25 mouse cellular contexts compared by ENCODE assay signal in genomic region chr9:56550178-56550577, GRCm38 (mm10).
DNase-seq lines count a peak whose midpoint lies in the region; ATAC-seq and TF ChIP-seq lines count a peak whose summit lies in the region.
"Had no signal": no experiment of that assay in that cellular context is flagged by ENCODE, and none has a peak within 500 bp of the region (broad histone marks: within the 10 kb centered on the region; RNA-seq: fewer than 3 reads in every experiment).

No protein-coding gene starts in this region.

- WGBS in thymus, adult 2 months, result 38% methylated on average over 4 of the region's 4 CpGs
- 66% methylated on average over 4 of the region's 4 CpGs for WGBS in forebrain, embryonic 16.5 days

- peak overlapping the region; percentile 54 for H3K27ac ChIP-seq in gastrocnemius, adult 2 months
- no peak overlapping the region for H3K27ac ChIP-seq in thymus, adult 2 months (ENCODE audit: control insufficient read depth, insufficient read depth, low read length)
- H3K27ac ChIP-seq in brown adipose tissue, adult 24 weeks (replicated peaks; ENCODE audit: low read depth, low read length), result peak overlapping the region; percentile 77
- H3K27ac ChIP-seq in forebrain, embryonic 16.5 days (ENCODE audit: low read length), result no peak overlapping the region
- H3K27ac ChIP-seq: embryonic facial prominence, embryonic 12.5 days; hindbrain, postnatal 0 days; intestine, embryonic 15.5 days; liver, embryonic 14.5 days; midbrain, embryonic 12.5 days; stomach, embryonic 15.5 days had no signal

- no peaks in the 10 kb centered on the region for H3K27me3 ChIP-seq in thymus, adult 2 months (ENCODE audit: control insufficient read depth, insufficient read depth, low read length)
- H3K27me3 ChIP-seq in forebrain, embryonic 16.5 days (replicated peaks; ENCODE audit: control insufficient read depth, insufficient read depth, low read length), result no peaks in the 10 kb centered on the region
- H3K27me3 ChIP-seq: embryonic facial prominence, embryonic 12.5 days; intestine, embryonic 15.5 days; stomach, embryonic 15.5 days had no signal

- DNase-seq in gastrocnemius, adult 2 months, result no peak
- no peak for DNase-seq in gastrocnemius, postnatal 10 days
- no peak for DNase-seq in thymus, adult 2 months
- no peak for DNase-seq in thymus, postnatal 0 days (ENCODE audit: low spot score)
- DNase-seq in testis, postnatal 14 days (ENCODE audit: low spot score), result no peak
- DNase-seq: adrenal gland, adult 8-10 months; cerebellum, adult 9-10 months; cerebellum, postnatal 36 days; kidney, postnatal 10 days; layer of hippocampus, postnatal 36 days; liver; lung, adult 2 months; lung, postnatal 10 days; retina, postnatal 1 day; right cerebral cortex, postnatal 14 days had no signal

- no peak overlapping the region for H3K4me2 ChIP-seq in forebrain, embryonic 16.5 days (ENCODE audit: low read length)
- H3K4me2 ChIP-seq: embryonic facial prominence, embryonic 12.5 days; intestine, embryonic 15.5 days; midbrain, embryonic 12.5 days; stomach, embryonic 15.5 days had no signal

- TF ChIP-seq POLR2A in thymus, adult 2 months (IDR thresholded peaks at IDR 0.05; ENCODE audit: control insufficient read depth, extremely low read depth, insufficient read depth, low read length, poor library complexity), result 0 out of 2 replicates have a peak, but pooled peaks have one; percentile 10

- ATAC-seq in forebrain, embryonic 16.5 days, result no peak
- ATAC-seq: forebrain, embryonic 14.5 days; hindbrain, postnatal 0 days; intestine, embryonic 15.5 days had no signal

- no peaks in the 10 kb centered on the region for H3K36me3 ChIP-seq in thymus, adult 2 months (ENCODE audit: control insufficient read depth, insufficient read depth, low read length)
- H3K36me3 ChIP-seq in forebrain, embryonic 16.5 days (ENCODE audit: control insufficient read depth, insufficient read depth), result no peaks in the 10 kb centered on the region
- H3K36me3 ChIP-seq: embryonic facial prominence, embryonic 12.5 days; G1E; intestine, embryonic 15.5 days; midbrain, embryonic 12.5 days; stomach, embryonic 15.5 days had no signal

- H3K9ac ChIP-seq in forebrain, embryonic 16.5 days (replicated peaks; ENCODE audit: low read depth, low read length), result no peak overlapping the region
- H3K9ac ChIP-seq: embryonic facial prominence, embryonic 12.5 days; intestine, embryonic 15.5 days; liver, embryonic 14.5 days; midbrain, embryonic 12.5 days; stomach, embryonic 15.5 days had no signal

- no peaks in the 10 kb centered on the region for H3K9me3 ChIP-seq in forebrain, embryonic 16.5 days (ENCODE audit: control insufficient read depth, low read length)
- H3K9me3 ChIP-seq: embryonic facial prominence, embryonic 12.5 days; G1E; intestine, embryonic 15.5 days; midbrain, embryonic 12.5 days; stomach, embryonic 15.5 days had no signal

- no peak for TF ChIP-seq CTCF in gastrocnemius, adult 2 months (IDR thresholded peaks at IDR 0.05)
- TF ChIP-seq CTCF in thymus, adult 2 months (IDR thresholded peaks at IDR 0.05; ENCODE audit: borderline replicate concordance, control insufficient read depth, extremely low read depth, insufficient read depth, low read length, poor library complexity), result no peak

- intact Hi-C loops in gastrocnemius, adult 2 months (cut with DNase I), result loop anchor here (5.0 kb wide), 1 partner anchor 433 kb away; no protein-coding TSS in a partner anchor

- peaks cover 9% of the 10 kb centered on the region for H3K4me1 ChIP-seq in thymus, adult 2 months (replicated peaks; ENCODE audit: control insufficient read depth, insufficient read depth, low read length)
- peaks cover 27% of the 10 kb centered on the region for H3K4me1 ChIP-seq in brown adipose tissue, adult 24 weeks (ENCODE audit: control insufficient read depth, insufficient read depth, insufficient read length, low read length)
- peaks cover 10% of the 10 kb centered on the region for H3K4me1 ChIP-seq in forebrain, embryonic 16.5 days (replicated peaks; ENCODE audit: control insufficient read depth, insufficient read depth, low read length)

- H3K4me3 ChIP-seq in gastrocnemius, adult 2 months, result no peak overlapping the region
- no peak overlapping the region for H3K4me3 ChIP-seq in thymus, adult 2 months (ENCODE audit: control insufficient read depth, insufficient read depth, low read length)
- no peak overlapping the region for H3K4me3 ChIP-seq in brown adipose tissue, adult 24 weeks (ENCODE audit: insufficient read depth, low read depth, low read length)
- H3K4me3 ChIP-seq in forebrain, embryonic 16.5 days (replicated peaks; ENCODE audit: low read length), result no peak overlapping the region
- H3K4me3 ChIP-seq: embryonic facial prominence, embryonic 12.5 days; intestine, embryonic 15.5 days; midbrain, embryonic 12.5 days; stomach, embryonic 15.5 days had no signal

Comparison
In these comparisons a context has a peak if more than half of its experiments do, and no peak if none do; other contexts are left out.
1. H3K27ac ChIP-seq: peak in gastrocnemius, adult 2 months (single experiment) and brown adipose tissue, adult 24 weeks (single experiment); none in thymus, adult 2 months (single experiment) and forebrain, embryonic 16.5 days (single experiment).